Mouse (Mus musculus): ENCODE measurements around the gene Cps1.

Cps1 gene

GRCm38 (mm10) chr1:67122797-67123196, at the start of gene Cps1:
Gene Cps1, plus strand, starts transcription at chr1:67123026.
- DNase-seq (ENCODE audit: low spot score in 2 of 2) = no peak

- peak; percentile 26 to 29 for DNase-seq (ENCODE audit: low spot score in 2 of 2)
Measured at GRCm38 (mm10) chr1:67077739-67078138, 45.1 kb upstream of the Cps1 start.

DNA sequence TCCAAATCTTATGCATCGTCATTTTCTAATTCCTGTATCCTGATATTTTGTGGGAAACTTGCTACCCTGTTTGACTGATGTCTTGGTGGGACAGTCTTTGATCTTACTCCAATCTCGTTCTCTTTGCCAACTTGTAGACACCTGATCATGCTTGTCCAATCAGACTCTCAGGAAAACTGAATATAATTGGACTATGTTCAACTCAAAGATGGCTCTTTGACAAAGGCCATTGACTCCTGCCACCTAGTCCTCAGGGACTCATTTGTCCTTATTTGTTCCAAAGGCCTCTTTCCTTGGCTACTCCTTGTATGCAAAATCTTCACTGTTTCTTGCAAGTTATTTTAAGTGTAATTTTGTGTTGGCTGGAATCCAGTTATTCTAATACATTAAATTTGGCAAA, 44.2 kb upstream of the Cps1 start:
- DNase-seq (ENCODE audit: low spot score in 2 of 2) = no peak

- no peak for DNase-seq (ENCODE audit: low spot score in 2 of 2)
Measured at GRCm38 (mm10) chr1:67079146-67079545, 43.7 kb upstream of the Cps1 start.

DNA sequence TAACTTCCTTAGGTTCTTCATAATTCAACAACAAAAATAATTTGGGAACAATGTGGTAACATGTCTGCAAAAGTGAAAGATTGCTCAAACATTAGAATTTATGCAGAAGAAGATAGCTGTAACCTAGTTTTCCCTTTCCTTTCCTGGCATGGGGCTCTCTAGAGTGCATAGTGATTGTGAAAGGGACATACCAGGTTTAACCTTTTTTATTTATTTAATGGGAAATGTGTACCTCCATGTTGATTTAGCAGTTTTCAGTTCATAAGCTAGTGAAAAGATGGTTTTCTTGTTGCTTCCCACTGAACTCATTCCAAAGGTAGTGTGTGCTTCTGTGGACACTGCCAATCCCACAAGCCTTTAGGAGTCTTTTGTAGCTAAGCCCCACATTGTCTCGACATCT, 30.4 kb upstream of the Cps1 start:
- DNase-seq (ENCODE audit: low spot score in 2 of 2) = no peak

- no peak for DNase-seq (ENCODE audit: low spot score in 2 of 2)
Measured at GRCm38 (mm10) chr1:67099215-67099614, 23.6 kb upstream of the Cps1 start.

DNA sequence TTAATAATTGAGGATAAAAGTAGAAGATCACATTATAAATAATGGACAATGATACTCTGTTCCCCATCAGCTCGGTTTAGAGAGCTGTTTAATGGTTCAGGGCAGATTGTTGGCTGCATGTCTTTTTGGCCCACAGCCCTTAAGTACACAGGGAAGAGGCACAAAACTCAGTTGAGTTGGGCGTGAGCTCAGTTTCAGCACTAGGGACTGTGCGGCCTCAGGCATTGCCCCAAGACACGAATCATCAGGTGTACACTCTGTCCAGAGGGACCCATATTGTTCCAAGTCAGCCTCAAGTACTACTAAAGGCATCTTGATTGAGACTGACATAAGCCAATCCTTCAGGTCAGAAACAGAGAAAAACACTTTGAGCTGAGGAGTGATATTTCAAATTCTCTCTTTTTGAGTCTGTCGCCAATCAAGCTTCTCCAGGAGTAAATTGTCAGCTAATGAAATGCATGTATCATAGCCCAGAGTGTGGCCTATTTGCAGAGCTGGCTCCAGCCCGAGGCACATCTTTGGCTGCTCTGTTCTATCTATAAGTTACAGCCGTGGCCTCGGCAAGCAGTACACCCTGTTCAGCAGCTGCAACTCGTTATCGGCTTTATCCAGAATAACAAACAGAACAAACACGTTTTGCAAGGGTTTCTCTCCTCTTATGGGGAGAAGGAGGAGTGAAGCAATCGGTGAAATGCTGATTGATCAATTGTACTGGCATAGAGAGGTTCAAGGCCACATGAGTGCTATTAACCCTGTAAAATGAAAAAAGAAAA, 19.2 kb upstream of the Cps1 start:
- peak; percentile 20 to 30 for DNase-seq (ENCODE audit: low spot score in 2 of 2)

DNA sequence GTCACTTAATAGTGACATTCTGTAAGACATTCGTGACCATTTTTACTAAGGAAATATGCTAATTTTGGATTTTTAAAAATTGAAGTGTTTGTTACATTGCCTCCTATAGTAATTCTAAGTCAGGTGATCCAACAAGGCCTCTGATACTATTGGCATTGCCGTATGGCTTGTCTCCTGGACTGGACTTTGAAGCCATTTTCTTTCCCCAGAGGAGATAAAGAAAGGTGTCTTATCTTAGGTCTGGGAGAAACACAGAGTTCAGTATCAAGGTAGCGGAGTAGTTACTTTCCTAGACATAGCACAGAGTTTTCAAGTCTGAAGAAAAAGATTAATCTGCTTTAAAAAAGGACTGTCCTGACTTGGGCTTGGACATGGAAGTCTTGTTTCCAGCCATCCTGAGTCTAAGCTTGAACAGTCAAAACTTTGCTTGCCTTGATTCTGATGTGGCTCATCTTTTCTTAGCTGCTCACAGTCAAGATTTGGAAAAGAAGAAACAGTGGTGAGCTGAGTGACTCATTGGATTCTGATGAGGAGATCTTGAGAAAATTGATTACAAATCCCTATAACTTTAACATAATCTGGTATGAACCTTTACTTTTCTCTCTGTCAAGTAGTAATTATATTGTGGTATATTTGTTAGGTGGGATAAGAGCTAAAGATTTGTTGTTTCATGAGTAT, 11.1 kb upstream of the Cps1 start:
- no peak for DNase-seq (ENCODE audit: low spot score in 2 of 2)

- no peak for DNase-seq (ENCODE audit: low spot score in 2 of 2)
Measured at GRCm38 (mm10) chr1:67113343-67114030, 9.3 kb upstream of the Cps1 start.

GRCm38 (mm10) chr1:67116571-67116970, 6.3 kb upstream of the Cps1 start:
- no peak for DNase-seq (ENCODE audit: low spot score in 2 of 2)

DNA sequence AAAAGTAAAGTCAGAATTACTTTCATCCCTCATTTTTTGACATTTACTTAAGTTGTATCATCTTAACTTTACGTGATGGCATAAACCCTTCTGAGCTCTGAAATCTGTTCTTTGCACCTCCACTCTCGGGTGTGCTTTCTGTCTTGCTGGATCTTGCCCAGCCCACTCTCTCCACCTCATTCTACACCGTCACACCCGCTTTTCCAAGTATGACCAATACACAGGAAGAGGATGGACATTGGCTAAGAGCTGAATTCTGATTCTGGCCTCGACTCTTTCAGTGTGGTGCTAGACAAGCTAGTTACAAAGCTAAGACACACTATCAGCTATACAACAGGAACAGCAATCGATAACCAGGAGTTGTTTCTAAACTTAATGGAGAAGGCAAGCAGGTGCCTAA, 5.0 kb upstream of the Cps1 start:
- no peak for DNase-seq (ENCODE audit: low spot score in 2 of 2)

GRCm38 (mm10) chr1:67125433-67125832, 2.6 kb downstream of the Cps1 start:
- no peak for DNase-seq (ENCODE audit: low spot score in 2 of 2)

GRCm38 (mm10) chr1:67143939-67144338, 21.1 kb downstream of the Cps1 start:
- DNase-seq (ENCODE audit: low spot score in 2 of 2) = no peak

DNA sequence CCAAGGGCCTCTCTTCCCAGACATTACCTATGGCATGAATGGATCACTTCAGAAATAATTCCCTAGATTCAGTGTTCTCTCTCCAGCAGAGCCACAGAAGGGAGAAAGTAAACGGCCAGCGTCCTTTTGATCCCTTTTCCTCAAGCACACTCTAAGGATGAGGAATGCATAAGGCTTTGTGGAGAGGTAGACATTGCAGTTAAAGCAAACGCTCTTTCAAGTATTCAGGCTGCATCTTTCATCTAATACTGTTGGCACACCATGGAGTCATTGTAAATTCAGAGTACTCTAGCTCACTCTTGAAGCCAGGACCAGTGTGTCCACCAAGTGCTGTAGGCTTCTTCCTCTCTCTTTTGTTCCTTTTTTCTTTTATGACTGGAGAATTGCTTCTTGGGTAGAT, 28.4 kb downstream of the Cps1 start:
- DNase-seq (ENCODE audit: low spot score in 2 of 2) = no peak

DNA sequence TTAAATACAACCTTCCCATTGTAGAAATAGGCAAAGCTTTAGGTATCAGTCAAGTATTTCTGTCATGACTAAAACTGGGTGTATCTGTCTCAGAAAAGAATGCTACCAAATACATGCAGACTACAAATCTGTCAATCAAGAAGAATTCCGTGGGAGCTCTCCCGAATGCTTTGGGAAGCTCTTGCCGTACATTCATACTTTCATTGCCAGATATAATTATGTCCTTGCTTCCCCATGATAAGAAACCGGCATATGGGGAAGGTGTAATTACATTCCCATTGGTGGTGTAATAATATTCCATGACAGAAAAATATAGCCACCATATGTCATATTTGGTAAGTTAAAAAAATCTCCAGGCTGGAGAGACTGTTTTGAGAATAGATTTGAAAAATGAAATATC, 44.5 kb downstream of the Cps1 start:
- no peak for DNase-seq (ENCODE audit: low spot score in 2 of 2)

GRCm38 (mm10) chr1:67181165-67181564, 58.3 kb downstream of the Cps1 start:
- DNase-seq (ENCODE audit: low spot score in 2 of 2) = peak; percentile 28 to 40

DNA sequence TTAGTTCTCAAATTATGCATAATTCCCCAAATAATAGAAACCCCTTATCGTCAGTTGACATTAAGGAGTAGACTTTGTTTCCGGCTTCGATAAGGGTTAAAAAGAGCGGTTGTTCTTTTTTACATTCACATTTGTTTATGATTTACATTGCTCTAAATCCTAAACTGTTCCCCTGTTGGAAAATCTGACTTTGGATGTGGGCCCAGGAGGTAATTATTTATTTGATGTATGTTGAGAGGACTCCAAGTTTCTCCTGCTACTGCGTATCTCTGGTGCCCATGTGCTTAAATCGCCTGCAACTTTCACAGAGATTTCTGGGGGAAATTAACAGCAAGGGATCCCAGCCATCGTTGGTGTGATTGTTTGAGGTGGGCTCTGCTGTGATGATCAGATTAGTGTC, 59.4 kb downstream of the Cps1 start:
- DNase-seq (ENCODE audit: low spot score in 2 of 2) = no peak

GRCm38 (mm10) chr1:67183532-67183931, 60.7 kb downstream of the Cps1 start:
- no peak for DNase-seq (ENCODE audit: low spot score in 2 of 2)

DNA sequence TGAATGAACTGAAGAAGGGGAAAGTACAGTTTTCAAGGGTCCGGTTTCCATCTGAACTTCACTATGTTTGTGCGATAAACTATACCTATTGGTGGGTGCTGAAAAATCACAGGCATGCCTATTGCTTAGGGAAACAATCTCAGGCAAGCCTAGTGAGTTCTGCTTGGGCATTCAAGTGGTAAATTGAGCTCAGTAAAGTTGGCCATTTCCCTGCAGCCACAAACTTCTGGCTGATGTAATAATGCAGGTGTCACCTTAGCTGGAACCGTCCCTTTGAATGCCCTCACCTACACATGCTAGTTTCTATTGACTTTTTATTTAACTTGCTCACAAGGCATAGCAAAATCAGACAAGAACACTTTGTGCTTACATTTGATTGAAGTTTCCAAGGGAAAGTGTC, 61.3 kb downstream of the Cps1 start:
- no peak for DNase-seq (ENCODE audit: low spot score in 2 of 2)

DNA sequence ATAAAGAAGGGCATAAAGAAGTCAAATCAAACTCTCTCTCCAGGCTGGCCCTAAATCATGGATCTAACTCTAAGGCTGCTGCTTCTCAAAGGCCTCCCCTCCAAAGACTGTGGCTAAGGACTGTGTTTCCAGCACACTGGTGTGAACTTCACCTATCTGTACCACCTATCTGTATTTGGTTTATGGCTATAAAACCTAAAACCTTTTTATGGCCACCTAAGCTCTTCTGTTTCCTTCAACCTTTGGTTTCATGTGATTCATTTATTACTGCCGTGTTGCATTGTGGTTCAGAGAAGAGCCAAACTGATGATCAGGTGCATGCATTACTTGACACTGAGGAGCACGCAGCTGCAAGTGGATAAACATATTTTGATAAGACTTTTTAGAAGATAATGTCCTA, 74.5 kb downstream of the Cps1 start:
- DNase-seq (ENCODE audit: low spot score in 2 of 2) = no peak

DNA sequence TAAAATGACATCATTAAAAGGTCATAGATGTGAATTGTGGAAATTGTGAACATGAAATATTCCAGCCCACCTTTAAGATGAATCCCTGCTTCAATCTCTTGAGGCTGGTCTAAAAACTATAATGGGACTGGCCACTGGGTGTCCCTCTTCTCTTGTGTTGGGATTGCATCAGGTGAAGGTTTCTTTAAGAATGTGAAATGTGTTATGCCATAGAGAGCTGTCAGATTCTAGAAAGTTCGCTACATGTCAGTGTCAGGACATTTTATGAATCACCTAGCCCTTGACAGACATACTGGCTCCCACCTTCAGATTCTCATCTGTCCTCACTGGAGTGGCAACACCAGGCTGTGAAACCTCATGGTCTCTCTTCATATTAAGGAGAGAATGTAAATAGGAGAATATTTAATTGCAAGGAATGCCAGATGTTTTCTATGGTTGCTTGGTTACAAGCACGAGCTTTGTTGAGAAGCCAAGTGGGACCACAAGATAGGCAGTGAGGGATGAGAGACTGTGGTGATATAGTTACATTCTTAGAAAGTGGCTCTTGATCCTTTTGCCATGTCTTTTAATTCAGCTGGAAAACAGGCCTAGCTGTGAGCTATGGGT, 95.6 kb downstream of the Cps1 start:
- DNase-seq (ENCODE audit: low spot score in 2 of 2) = peak; percentile 3

GRCm38 (mm10) chr1:67223666-67224065, 100.8 kb downstream of the Cps1 start:
- DNase-seq (ENCODE audit: low spot score in 2 of 2) = no peak

Data from urinary bladder, postnatal 36 days (tissue).